Mouse (Mus musculus) stomach, postnatal 0 days (tissue): ENCODE data around the gene Capn9. TPM values are rescaled to one million over a fixed set of nuclear protein-coding genes. Genes with fewer than 3 reads are reported as not detected.

Experiments
- ATAC-seq: fragments of 200-750 bp; cut with Nextera tagmentation; 2 replicates; pipeline ENCODE4 v1.8.0; 2017; ENCODE audit not compliant: low FRiP score, low TSS enrichment
- DNase-seq: peaks from one replicate; pipeline ENCODE4 v3.0.0-alpha.2; 2016; ENCODE audit warnings: low spot score
- H3K27ac ChIP-seq: fragments of 300-500 bp; sonication (generic); replicated peaks from 2 replicates; pipeline ENCODE4 v1.5.1; 2014; ENCODE audit warnings: mild to moderate bottlenecking, control low read depth
- H3K27me3 ChIP-seq: fragments of 300-500 bp; sonication (generic); 2 replicates; pipeline ENCODE4 v1.6.1; 2014; ENCODE audit warnings: low read length; ENCODE audit not compliant: control insufficient read depth, insufficient read depth
- H3K36me3 ChIP-seq: fragments of 300-500 bp; sonication (generic); 2 replicates; pipeline ENCODE4 v1.6.1; 2014; ENCODE audit warnings: low read length, mixed read lengths; ENCODE audit not compliant: control insufficient read depth, insufficient read depth
- H3K4me1 ChIP-seq: fragments of 300-500 bp; sonication (generic); replicated peaks from 2 replicates; pipeline ENCODE4 v1.6.1; 2014; ENCODE audit warnings: antibody characterized with exemption; ENCODE audit not compliant: control insufficient read depth, insufficient read depth
- H3K4me2 ChIP-seq: fragments of 300-500 bp; sonication (generic); replicated peaks from 2 replicates; pipeline ENCODE4 v1.6.1; 2014; ENCODE audit warnings: low read depth, mild to moderate bottlenecking, control low read depth, moderate library complexity
- H3K4me3 ChIP-seq: fragments of 300-500 bp; sonication (generic); 2 replicates; pipeline ENCODE4 v1.5.1; 2014; ENCODE audit warnings: low read depth, low read length, control low read depth
- H3K9ac ChIP-seq: fragments of 300-500 bp; sonication (generic); 2 replicates; pipeline ENCODE4 v1.6.1; 2014; ENCODE audit warnings: mild to moderate bottlenecking, low read length, control low read depth, mixed read lengths
- H3K9me3 ChIP-seq: fragments of 300-500 bp; sonication (generic); 2 replicates; pipeline ENCODE4 v1.6.1; 2016; ENCODE audit warnings: low read length; ENCODE audit not compliant: control insufficient read depth
- CTCF ChIP-seq: IDR thresholded peaks from 2 replicates; pipeline ENCODE4 v1.5.1; 2016; ENCODE audit warnings: antibody characterized with exemption, low read depth, mild to moderate bottlenecking, moderate library complexity
- EP300 ChIP-seq: optimal IDR thresholded peaks from 2 replicates; pipeline ENCODE3; 2016; ENCODE audit warnings: antibody characterized with exemption
- WGBS: fragments of 180-500 bp; shearing (Covaris S2); extraction: QIAGEN DNeasy Blood & Tissue Kit; methylation state at CpG from one replicate; pipeline ENCODE4 v1.1.7; 2014; 5-methylcytosine and 5-hydroxymethylcytosine counted together
- polyA plus RNA-seq: library from polyadenylated mRNA; unstranded; fragments of >200 nt; fragmentation: Nextera tagmentation; extraction: Ambion mirVana; gene quantifications from 2 replicates; pipeline ENCODE4 v1.2.1, GENCODE M21; 2015

Gene Capn9
- polyA plus RNA-seq, 1 experiment from 2014 or later = 12.8 TPM

DNA sequence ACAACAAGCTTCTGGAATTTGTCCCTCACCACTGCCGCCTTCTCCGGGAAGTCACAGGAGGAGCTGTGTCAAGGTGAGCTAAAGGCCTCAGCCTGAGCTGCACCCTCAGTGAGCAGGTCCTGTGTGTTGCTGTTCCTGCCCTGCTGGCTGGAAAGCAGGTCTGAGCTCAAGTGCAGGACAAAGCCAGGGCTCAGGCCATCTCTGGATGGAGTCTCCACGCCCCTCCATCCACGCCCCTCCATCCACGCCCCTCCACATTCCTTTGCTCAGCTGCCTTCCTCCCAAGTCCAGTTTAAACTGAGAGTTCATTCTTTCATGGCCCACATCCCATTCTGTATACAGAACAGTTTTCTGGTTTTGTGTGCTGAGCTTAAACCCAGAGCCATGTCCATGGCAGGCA, 40.5 kb upstream of the Capn9 start:
- no peak overlapping the region for H3K9ac ChIP-seq
- no peak overlapping the region for H3K4me3 ChIP-seq
- H3K36me3 ChIP-seq = peaks cover 22% of the 10 kb centered on the region
- H3K27ac ChIP-seq = no peak overlapping the region
- no peaks in the 10 kb centered on the region for H3K9me3 ChIP-seq
- H3K27me3 ChIP-seq = no peaks in the 10 kb centered on the region
- ATAC-seq = no peak
- TF ChIP-seq CTCF (no peak), EP300 (no peak)
- DNase-seq = no peak
- H3K4me2 ChIP-seq = no peak overlapping the region
- H3K4me1 ChIP-seq = no peaks in the 10 kb centered on the region
- WGBS = 76% methylated on average over 5 of the region's 5 CpGs

DNA sequence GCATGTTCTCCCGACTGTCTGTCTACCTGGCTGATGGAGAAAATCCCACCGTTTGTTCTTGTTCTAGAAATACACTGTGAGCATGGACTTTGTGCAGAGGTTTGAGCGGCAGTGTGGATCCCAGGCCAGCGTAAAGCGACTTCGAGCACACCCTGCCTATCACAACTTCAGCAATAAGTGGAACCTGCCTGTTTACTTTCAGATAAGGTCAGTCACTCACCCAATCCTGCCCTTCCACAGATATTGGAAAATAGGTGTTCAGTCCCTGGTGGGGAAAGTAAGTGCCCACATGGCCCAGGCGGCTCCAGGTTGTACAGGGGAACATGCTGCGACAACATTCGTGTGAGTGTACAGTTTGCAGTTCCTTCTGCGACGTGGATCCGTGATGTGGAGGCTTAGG, 35.0 kb upstream of the Capn9 start:
- Histone ChIP-seq H3K4me2 (no peak overlapping the region), H3K4me3 (no peak overlapping the region), H3K27ac (no peak overlapping the region), H3K36me3 (peaks cover 38% of the 10 kb centered on the region), H3K9me3 (no peaks in the 10 kb centered on the region), H3K9ac (no peak overlapping the region), H3K4me1 (no peaks in the 10 kb centered on the region), H3K27me3 (no peaks in the 10 kb centered on the region)
- TF ChIP-seq EP300 (no peak), CTCF (no peak)
- WGBS = 79% methylated on average over 12 of the region's 12 CpGs
- ATAC-seq (peak; percentile 74), DNase-seq (peak; percentile 50)

DNA sequence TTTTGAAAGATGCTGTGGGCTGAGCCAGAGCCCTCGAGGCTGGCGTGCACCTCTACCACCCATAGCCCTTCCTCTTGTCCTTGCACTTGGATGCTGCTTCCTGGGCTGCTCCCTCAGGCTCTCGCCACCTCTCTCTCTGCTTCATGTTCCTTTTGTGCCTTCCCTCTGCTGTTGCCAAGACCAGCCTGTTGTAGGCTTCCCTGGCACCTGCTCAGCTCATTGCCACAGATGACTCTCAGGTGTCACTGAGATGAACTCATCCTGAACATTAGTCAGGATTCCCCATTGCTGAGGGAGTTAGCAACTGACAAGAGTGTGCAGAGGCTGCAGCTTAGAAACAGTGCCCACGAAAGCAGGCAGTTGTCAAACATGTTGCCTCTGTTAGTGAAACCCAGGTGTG, 33.9 kb upstream of the Capn9 start:
- Histone ChIP-seq H3K36me3 (peaks cover 42% of the 10 kb centered on the region), H3K9ac (no peak overlapping the region), H3K4me1 (no peaks in the 10 kb centered on the region), H3K27me3 (no peaks in the 10 kb centered on the region), H3K4me2 (no peak overlapping the region), H3K4me3 (no peak overlapping the region), H3K9me3 (no peaks in the 10 kb centered on the region), H3K27ac (no peak overlapping the region)
- DNase-seq = no peak
- TF ChIP-seq CTCF (no peak), EP300 (no peak)
- 96% methylated on average over 4 of the region's 4 CpGs for WGBS
- ATAC-seq = no peak

DNA sequence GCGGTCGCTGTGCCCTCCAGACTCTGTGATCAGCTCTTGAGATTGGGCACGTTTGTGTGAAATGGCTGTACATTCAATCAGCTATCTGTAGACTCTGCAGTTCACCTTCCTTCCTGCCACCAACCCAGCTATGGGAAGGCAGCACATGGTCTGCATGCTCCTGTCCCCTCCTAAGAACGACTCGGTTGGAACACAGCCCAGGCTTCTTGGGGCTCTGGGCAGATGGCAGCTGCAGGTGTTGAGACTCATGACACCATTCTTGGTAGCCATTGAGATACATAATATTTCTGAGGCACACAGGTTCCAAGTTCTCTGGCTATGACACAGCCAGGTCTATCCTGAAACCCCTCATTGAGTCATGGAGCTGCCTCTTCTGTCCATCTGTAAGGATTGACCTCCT, 32.6 kb upstream of the Capn9 start:
- no peak overlapping the region for H3K27ac ChIP-seq
- no peak for ATAC-seq
- DNase-seq = no peak
- no peaks in the 10 kb centered on the region for H3K9me3 ChIP-seq
- H3K4me1 ChIP-seq = no peaks in the 10 kb centered on the region
- peaks cover 47% of the 10 kb centered on the region for H3K36me3 ChIP-seq
- no peak overlapping the region for H3K4me2 ChIP-seq
- H3K9ac ChIP-seq = no peak overlapping the region
- TF ChIP-seq EP300 (no peak), CTCF (no peak)
- 96% methylated on average over 5 of the region's 5 CpGs for WGBS
- H3K27me3 ChIP-seq = no peaks in the 10 kb centered on the region
- H3K4me3 ChIP-seq = no peak overlapping the region

DNA sequence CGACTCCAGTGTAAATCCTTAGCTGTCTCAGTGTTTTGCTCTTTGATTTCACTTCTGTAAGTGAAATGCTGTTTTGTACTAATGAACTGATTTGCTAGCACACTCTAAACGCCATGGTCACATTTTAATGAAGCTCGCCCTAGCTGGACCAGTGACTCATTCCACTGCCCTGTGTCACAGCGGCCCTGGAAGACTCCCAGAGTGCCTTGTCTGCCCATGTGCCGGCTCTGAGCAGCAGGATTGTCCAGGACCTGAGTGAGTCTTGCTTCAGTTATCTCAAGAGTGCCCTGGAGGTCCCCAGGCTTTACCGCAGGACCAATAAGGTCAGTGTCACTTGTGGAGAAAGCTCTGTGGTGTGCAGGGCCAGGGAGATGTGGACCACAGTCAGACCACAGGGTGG, 29.5 kb upstream of the Capn9 start:
- 84% methylated on average over 6 of the region's 6 CpGs for WGBS
- Histone ChIP-seq H3K27ac (no peak overlapping the region), H3K4me2 (no peak overlapping the region), H3K36me3 (peaks cover 53% of the 10 kb centered on the region), H3K4me3 (no peak overlapping the region), H3K9me3 (no peaks in the 10 kb centered on the region), H3K9ac (no peak overlapping the region), H3K4me1 (no peaks in the 10 kb centered on the region), H3K27me3 (no peaks in the 10 kb centered on the region)
- no peak for DNase-seq
- ATAC-seq = no peak
- TF ChIP-seq CTCF (no peak), EP300 (no peak)

DNA sequence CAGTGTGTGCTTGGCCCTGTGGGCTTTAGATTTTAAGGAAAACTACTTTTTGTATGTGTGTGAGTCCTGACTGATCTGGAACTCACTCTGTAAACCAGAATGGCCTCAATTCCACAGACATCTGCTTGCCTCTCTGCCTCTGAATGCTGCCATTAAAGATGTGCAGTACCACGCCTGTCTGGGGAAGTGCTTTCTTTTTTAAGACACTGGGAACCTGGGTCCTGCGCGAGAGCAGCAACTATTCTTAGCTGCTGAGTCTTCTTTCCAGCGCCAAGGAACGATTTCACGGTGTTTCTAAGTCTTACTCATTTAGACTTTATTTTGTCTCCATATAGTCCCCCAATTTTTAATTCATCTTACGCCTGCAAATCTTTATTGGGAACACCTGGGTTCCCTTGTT, 29.1 kb upstream of the Capn9 start:
- TF ChIP-seq EP300 = no peak
- TF ChIP-seq CTCF = no peak
- Histone ChIP-seq H3K4me1 (no peaks in the 10 kb centered on the region), H3K4me2 (no peak overlapping the region), H3K27ac (no peak overlapping the region), H3K4me3 (no peak overlapping the region), H3K27me3 (no peaks in the 10 kb centered on the region), H3K9me3 (no peaks in the 10 kb centered on the region), H3K9ac (no peak overlapping the region), H3K36me3 (peaks cover 50% of the 10 kb centered on the region)
- ATAC-seq (no peak), DNase-seq (no peak)
- WGBS = 89% methylated on average over 7 of the region's 7 CpGs
